ENCODE assay signal across 17 mouse cellular contexts in the genomic region with DNA sequence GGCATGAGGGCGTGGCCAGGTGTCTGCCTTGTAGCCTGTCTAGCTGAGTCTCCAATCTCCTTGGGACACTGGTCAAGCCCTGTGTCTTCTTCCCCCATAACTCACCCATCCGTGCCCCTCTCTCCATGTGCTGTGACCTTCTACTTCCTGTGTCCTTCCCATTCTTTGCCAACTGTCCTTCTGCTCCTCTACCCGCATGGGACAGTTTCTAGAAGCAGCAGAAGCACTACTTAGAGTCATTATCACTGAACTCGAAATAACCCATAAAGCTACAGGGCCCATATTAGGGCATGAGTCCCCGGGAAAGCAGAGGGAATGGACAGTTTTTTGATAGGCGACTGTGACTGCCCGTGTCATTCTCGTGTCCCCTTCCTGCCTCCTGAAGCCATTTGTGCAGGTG.
"Had no signal": no experiment of that assay in that cellular context is flagged by ENCODE, and none has a peak within 500 bp of the region (broad histone marks: within the 10 kb centered on the region; RNA-seq: fewer than 3 reads in every experiment).

No protein-coding gene starts in this region.

- H3K36me3 ChIP-seq: limb, embryonic 12.5 days; liver, embryonic 13.5 days; lung, embryonic 15.5 days; midbrain, embryonic 15.5 days; neural tube, embryonic 12.5 days; stomach, embryonic 15.5 days had no signal

- H3K27me3 ChIP-seq: stomach, embryonic 15.5 days had no signal

- H3K9me3 ChIP-seq: limb, embryonic 12.5 days; liver, embryonic 13.5 days; lung, embryonic 15.5 days; megakaryocyte, embryonic 14.5 days; midbrain, embryonic 15.5 days; neural tube, embryonic 12.5 days; stomach, embryonic 15.5 days had no signal

- H3K9ac ChIP-seq: limb, embryonic 12.5 days; liver, embryonic 13.5 days; liver, postnatal 0 days; lung, embryonic 15.5 days; midbrain, embryonic 15.5 days; neural tube, embryonic 12.5 days; stomach, embryonic 15.5 days had no signal

- H3K4me2 ChIP-seq: limb, embryonic 12.5 days; liver, embryonic 13.5 days; lung, embryonic 15.5 days; midbrain, embryonic 11.5 days; midbrain, embryonic 15.5 days; neural tube, embryonic 12.5 days; stomach, embryonic 15.5 days had no signal

- DNase-seq: kidney, postnatal 4 days; liver; liver, embryonic 13.5 days; liver, postnatal 0 days; lung, postnatal 14 days; right cerebral cortex, postnatal 14 days; thymus, adult 2 months; thymus, postnatal 25 days had no signal

- H3K4me3 ChIP-seq: layer of hippocampus, adult 2 months; limb, embryonic 12.5 days; liver, embryonic 13.5 days; lung, embryonic 15.5 days; megakaryocyte, embryonic 14.5 days; midbrain, embryonic 15.5 days; neural tube, embryonic 12.5 days; stomach, embryonic 15.5 days had no signal

- ATAC-seq: liver, postnatal 0 days; midbrain, embryonic 15.5 days had no signal

- H3K27ac ChIP-seq: layer of hippocampus, adult 2 months; limb, embryonic 12.5 days; liver, embryonic 13.5 days; lung, embryonic 15.5 days; macrophage; neural tube, embryonic 12.5 days; stomach, embryonic 15.5 days had no signal
